Mouse (Mus musculus): ENCODE results near the gene Slc9a4. TPM values are rescaled to one million over a fixed set of nuclear protein-coding genes. Genes with fewer than 3 reads are reported as not detected.
"Not testable (repeated sequence)": the region's sequence is repeated elsewhere in the genome, so short reads cannot be mapped to it uniquely, and the experiment has no call there.

The Slc9a4 gene
- polyA plus RNA-seq, 1 experiment from 2014 or later: 12.0 TPM

DNA sequence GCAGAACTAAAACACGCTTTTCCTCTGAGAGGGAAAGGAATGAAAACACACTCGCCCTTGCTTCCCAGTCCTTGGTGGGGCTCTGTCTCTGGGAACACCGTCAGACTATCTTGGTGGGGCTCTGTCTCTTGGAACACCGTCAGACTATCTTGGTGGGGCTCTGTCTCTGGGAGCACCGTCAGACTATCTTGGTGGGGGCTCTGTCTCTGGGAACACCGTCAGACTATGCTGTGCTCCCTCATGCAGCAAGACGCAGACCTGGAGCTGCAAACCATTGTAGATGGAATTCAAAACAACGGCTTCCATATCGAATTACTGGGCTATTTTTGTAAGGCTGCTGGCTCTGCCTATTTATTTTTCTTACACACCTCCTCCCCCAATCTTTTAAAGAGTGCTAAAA is 79.6 kb downstream of the Slc9a4 start:
- Histone ChIP-seq H3K4me1 (ENCODE audit: control insufficient read depth, insufficient read depth, low read length) (peaks cover 4% of the 10 kb centered on the region), H3K9ac (ENCODE audit: low read length) (no peak overlapping the region), H3K4me3 (replicated peaks; ENCODE audit: low read length) (no peak overlapping the region), H3K4me2 (ENCODE audit: low read depth, low read length) (peak overlapping the region; percentile 42), H3K27ac (ENCODE audit: low read length) (peak overlapping the region; percentile 70), H3K27me3 (ENCODE audit: control insufficient read depth, insufficient read depth, low read length) (no peaks in the 10 kb centered on the region), H3K9me3 (replicated peaks; ENCODE audit: control insufficient read depth, low read length) (no peaks in the 10 kb centered on the region), H3K36me3 (ENCODE audit: control insufficient read depth, insufficient read depth, low read length) (no peaks in the 10 kb centered on the region)
- ATAC-seq (ENCODE audit: insufficient read depth, low FRiP score): no peak
- WGBS: 28% methylated on average over 9 of the region's 9 CpGs

DNA sequence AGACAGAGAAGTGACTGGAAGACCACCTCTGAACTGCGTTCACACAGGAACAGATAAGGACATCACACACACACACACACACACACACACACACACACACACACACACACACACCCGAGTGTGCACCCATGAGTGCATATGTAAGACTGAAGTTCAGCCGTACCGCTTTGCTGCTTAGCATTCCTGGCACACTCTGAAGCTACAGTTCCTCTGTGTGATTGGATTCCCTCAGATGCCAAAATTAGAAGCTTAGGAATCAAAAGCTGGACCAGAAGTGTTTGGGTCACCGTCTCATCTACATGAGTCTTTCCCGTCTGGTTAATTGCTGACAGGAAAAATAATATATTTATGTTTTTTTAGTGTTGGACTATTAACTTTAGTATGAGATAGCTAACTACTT is 81.0 kb downstream of the Slc9a4 start:
- Histone ChIP-seq H3K9ac (ENCODE audit: low read length) (no peak overlapping the region), H3K4me3 (replicated peaks; ENCODE audit: low read length) (no peak overlapping the region), H3K4me2 (ENCODE audit: low read depth, low read length) (no peak overlapping the region), H3K36me3 (ENCODE audit: control insufficient read depth, insufficient read depth, low read length) (no peaks in the 10 kb centered on the region), H3K27ac (ENCODE audit: low read length) (peak overlapping the region; percentile 70), H3K9me3 (replicated peaks; ENCODE audit: control insufficient read depth, low read length) (no peaks in the 10 kb centered on the region), H3K27me3 (ENCODE audit: control insufficient read depth, insufficient read depth, low read length) (no peaks in the 10 kb centered on the region), H3K4me1 (ENCODE audit: control insufficient read depth, insufficient read depth, low read length) (peaks cover 7% of the 10 kb centered on the region)
- WGBS: 82% methylated on average over 6 of the region's 6 CpGs
- ATAC-seq (ENCODE audit: insufficient read depth, low FRiP score): no peak

- Histone ChIP-seq H3K4me2 (ENCODE audit: low read depth, low read length) (no peak overlapping the region), H3K9me3 (replicated peaks; ENCODE audit: control insufficient read depth, low read length) (no peaks in the 10 kb centered on the region), H3K4me3 (replicated peaks; ENCODE audit: low read length) (no peak overlapping the region), H3K27me3 (ENCODE audit: control insufficient read depth, insufficient read depth, low read length) (no peaks in the 10 kb centered on the region), H3K4me1 (ENCODE audit: control insufficient read depth, insufficient read depth, low read length) (0 out of 2 replicates have a peak, but pooled peaks cover 3% of the 10 kb centered on the region), H3K9ac (ENCODE audit: low read length) (no peak overlapping the region), H3K27ac (ENCODE audit: low read length) (peak overlapping the region; percentile 46), H3K36me3 (ENCODE audit: control insufficient read depth, insufficient read depth, low read length) (no peaks in the 10 kb centered on the region)
- peak; percentile 77; the same call in 1 of the 2 replicates for ATAC-seq (ENCODE audit: insufficient read depth, low FRiP score)
- 30% methylated on average over 12 of the region's 12 CpGs for WGBS
Observed at GRCm38 (mm10) chr1:40665401-40666370, 85.8 kb downstream of the Slc9a4 start.

DNA sequence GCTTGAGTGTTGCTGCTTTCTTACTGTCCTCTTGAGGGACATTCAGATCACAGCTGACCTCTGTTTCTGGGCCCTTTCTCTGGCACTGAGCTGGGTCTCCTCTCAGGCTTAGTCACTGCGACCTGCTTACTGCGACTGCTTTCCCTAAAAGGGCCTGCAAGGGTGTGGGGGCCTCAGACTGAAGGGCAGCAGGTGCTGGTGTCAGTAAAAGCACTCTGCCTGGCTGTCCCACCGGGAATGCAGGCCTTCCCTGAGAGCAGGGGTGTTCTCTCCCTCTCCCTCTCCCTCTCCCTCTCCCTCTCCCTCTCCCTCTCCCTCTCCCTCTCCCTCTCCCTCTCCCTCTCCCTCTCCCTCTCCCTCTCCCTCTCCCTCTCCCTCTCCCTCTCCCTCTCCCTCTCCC is 87.6 kb downstream of the Slc9a4 start:
- not testable (repeated sequence) for H3K27me3 ChIP-seq (ENCODE audit: control insufficient read depth, insufficient read depth, low read length); H3K36me3 ChIP-seq (ENCODE audit: control insufficient read depth, insufficient read depth, low read length); H3K27ac ChIP-seq (ENCODE audit: low read length); H3K4me2 ChIP-seq (ENCODE audit: low read depth, low read length); H3K9ac ChIP-seq (ENCODE audit: low read length); H3K4me1 ChIP-seq (ENCODE audit: control insufficient read depth, insufficient read depth, low read length); H3K4me3 ChIP-seq (replicated peaks; ENCODE audit: low read length); H3K9me3 ChIP-seq (replicated peaks; ENCODE audit: control insufficient read depth, low read length); ATAC-seq (ENCODE audit: insufficient read depth, low FRiP score)
- 21% methylated on average over 3 of the region's 3 CpGs for WGBS

DNA sequence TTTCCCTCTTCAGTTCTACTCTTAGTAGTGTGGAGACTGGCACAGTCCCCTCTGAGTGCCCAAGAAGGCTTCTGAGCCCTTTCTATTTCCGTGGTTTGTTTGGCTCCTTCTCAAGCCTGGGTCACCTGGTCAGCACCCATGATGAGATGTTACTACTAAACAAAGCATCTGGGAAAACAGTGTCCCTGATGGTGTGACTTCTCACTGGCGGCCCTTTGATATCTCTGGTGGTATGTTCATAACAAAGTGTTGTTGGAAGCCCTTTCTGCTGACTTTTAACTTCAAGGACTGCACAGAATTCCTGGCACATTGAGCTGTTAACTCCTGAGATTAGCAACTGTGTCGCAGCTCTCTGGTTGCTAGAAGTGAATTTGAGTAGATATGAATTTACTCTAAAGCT is 90.1 kb downstream of the Slc9a4 start:
- Histone ChIP-seq H3K9ac (ENCODE audit: low read length) (no peak overlapping the region), H3K4me2 (ENCODE audit: low read depth, low read length) (no peak overlapping the region), H3K27me3 (ENCODE audit: control insufficient read depth, insufficient read depth, low read length) (no peaks in the 10 kb centered on the region), H3K4me1 (ENCODE audit: control insufficient read depth, insufficient read depth, low read length) (0 out of 2 replicates have a peak, but pooled peaks cover 3% of the 10 kb centered on the region), H3K27ac (ENCODE audit: low read length) (no peak overlapping the region), H3K4me3 (replicated peaks; ENCODE audit: low read length) (no peak overlapping the region), H3K9me3 (replicated peaks; ENCODE audit: control insufficient read depth, low read length) (peaks cover 3% of the 10 kb centered on the region; the same call in 1 of the 2 replicates), H3K36me3 (ENCODE audit: control insufficient read depth, insufficient read depth, low read length) (no peaks in the 10 kb centered on the region)
- no peak for ATAC-seq (ENCODE audit: insufficient read depth, low FRiP score)
- 74% methylated on average over 3 of the region's 3 CpGs for WGBS

DNA sequence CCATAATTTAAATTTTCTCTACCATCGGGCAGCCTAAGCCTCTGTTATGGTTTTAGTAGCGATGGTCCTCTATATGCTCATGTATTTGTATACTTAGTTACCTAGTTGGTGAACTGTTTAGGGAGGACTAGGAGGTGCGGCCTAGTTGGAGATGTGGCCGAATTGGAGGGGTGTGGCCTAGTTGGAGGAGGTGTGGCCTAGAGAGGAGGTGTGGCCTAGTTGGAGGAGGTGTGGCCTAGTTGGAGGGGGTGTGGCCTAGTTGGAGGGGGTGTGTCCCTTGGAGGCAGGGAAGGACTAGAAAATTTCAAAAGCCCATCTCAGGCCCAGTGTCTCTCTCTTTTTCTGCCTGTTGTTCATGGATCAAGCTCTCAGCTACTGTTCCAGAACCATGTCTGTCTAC is 91.6 kb downstream of the Slc9a4 start:
- Histone ChIP-seq H3K4me3 (replicated peaks; ENCODE audit: low read length) (no peak overlapping the region), H3K9ac (ENCODE audit: low read length) (no peak overlapping the region), H3K9me3 (replicated peaks; ENCODE audit: control insufficient read depth, low read length) (peaks cover 3% of the 10 kb centered on the region; the same call in 1 of the 2 replicates), H3K36me3 (ENCODE audit: control insufficient read depth, insufficient read depth, low read length) (no peaks in the 10 kb centered on the region), H3K4me1 (ENCODE audit: control insufficient read depth, insufficient read depth, low read length) (no peaks in the 10 kb centered on the region), H3K27ac (ENCODE audit: low read length) (no peak overlapping the region), H3K27me3 (ENCODE audit: control insufficient read depth, insufficient read depth, low read length) (0 out of 2 replicates have a peak, but pooled peaks cover 2% of the 10 kb centered on the region), H3K4me2 (ENCODE audit: low read depth, low read length) (no peak overlapping the region)
- 93% methylated on average over 4 of the region's 4 CpGs for WGBS
- no peak for ATAC-seq (ENCODE audit: insufficient read depth, low FRiP score)

- H3K36me3 ChIP-seq (ENCODE audit: control insufficient read depth, insufficient read depth, low read length): no peaks in the 10 kb centered on the region
- peaks cover 31% of the 10 kb centered on the region for H3K27me3 ChIP-seq (ENCODE audit: control insufficient read depth, insufficient read depth, low read length)
- no peak overlapping the region for H3K27ac ChIP-seq (ENCODE audit: low read length)
- peaks cover 8% of the 10 kb centered on the region; the same call in 1 of the 2 replicates for H3K4me1 ChIP-seq (ENCODE audit: control insufficient read depth, insufficient read depth, low read length)
- H3K9me3 ChIP-seq (replicated peaks; ENCODE audit: control insufficient read depth, low read length): no peaks in the 10 kb centered on the region
- no peak for ATAC-seq (ENCODE audit: insufficient read depth, low FRiP score)
- no peak overlapping the region for H3K9ac ChIP-seq (ENCODE audit: low read length)
- 38% methylated on average over 5 of the region's 5 CpGs for WGBS
- no peak overlapping the region for H3K4me3 ChIP-seq (replicated peaks; ENCODE audit: low read length)
- no peak overlapping the region for H3K4me2 ChIP-seq (ENCODE audit: low read depth, low read length)
Observed at GRCm38 (mm10) chr1:40677306-40677705, 97.4 kb downstream of the Slc9a4 start.

Other genes with a start within 250 kb of the Slc9a4 start
- gene Il1rl1, start 150.5 kb upstream of the Slc9a4 start, polyA plus RNA-seq (2015; fragmentation: Nextera tagmentation; extraction: Ambion mirVana): 1.5 TPM in 2 replicates
- 1.6 and 2.0 TPM in 2 replicates for gene Il18r1, start 114.5 kb upstream of the Slc9a4 start, polyA plus RNA-seq (2015; fragmentation: Nextera tagmentation; extraction: Ambion mirVana)
- 0.71 and 0.72 TPM in 2 replicates for gene Il18rap, start 64.7 kb upstream of the Slc9a4 start, polyA plus RNA-seq (2015; fragmentation: Nextera tagmentation; extraction: Ambion mirVana)
- gene Slc9a2, start 100.5 kb downstream of the Slc9a4 start, polyA plus RNA-seq (2015; fragmentation: Nextera tagmentation; extraction: Ambion mirVana): 3.7 and 4.1 TPM in 2 replicates
- gene Mfsd9, start 210.6 kb downstream of the Slc9a4 start, polyA plus RNA-seq (2015; fragmentation: Nextera tagmentation; extraction: Ambion mirVana): 4.6 and 5.0 TPM in 2 replicates
- gene Tmem182, start 225.5 kb downstream of the Slc9a4 start, polyA plus RNA-seq (2015; fragmentation: Nextera tagmentation; extraction: Ambion mirVana): 0.21 and 4.3 TPM in 2 replicates